Mouse (Mus musculus): ENCODE data around the gene Gm28308.

GRCm38 (mm10) chr6:52241001-52241621 lies 28.0 kb upstream of the Gm28308 start:
- TF ChIP-seq POLR2A (IDR thresholded peaks at IDR 0.05; ENCODE audit: borderline replicate concordance, insufficient read depth, low read length): no peak
- TF ChIP-seq CTCF (IDR thresholded peaks at IDR 0.05; ENCODE audit: borderline replicate concordance, insufficient read depth, low read depth, low read length): no peak

Measured in cerebellum, adult 2 months (tissue).